11 mouse cellular contexts compared by ENCODE assay signal in the genomic region with DNA sequence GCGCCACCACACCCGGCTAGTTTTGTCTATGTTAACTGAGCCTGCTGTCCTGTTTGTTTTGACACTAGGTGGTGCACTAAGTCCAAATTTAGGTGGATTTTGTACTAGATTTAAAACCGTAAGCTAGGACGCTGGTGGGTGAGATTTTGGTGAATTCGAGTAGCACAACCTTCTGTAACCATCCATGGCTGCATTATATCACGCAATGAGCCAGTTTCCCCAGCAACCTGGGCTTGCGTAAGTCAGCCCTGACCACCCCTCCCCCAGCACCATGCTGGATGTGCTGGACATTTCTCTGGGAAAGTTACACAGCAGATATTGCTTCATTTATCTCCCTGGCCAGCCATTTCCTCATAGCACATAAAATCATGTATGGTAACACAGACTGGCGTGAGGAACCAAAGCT. TPM values are rescaled to one million over a fixed set of nuclear protein-coding genes. Genes with fewer than 3 reads are reported as not detected.
A peak's percentile ranks its signal among the peaks of the same experiment; 100 is the strongest.
DNase-seq lines count a peak whose midpoint lies in the region; ATAC-seq and TF ChIP-seq lines count a peak whose summit lies in the region.
"Had no signal": no experiment of that assay in that cellular context is flagged by ENCODE, and none has a peak within 500 bp of the region (broad histone marks: within the 10 kb centered on the region; RNA-seq: fewer than 3 reads in every experiment).

No protein-coding gene starts in this region.

- DNase-seq in heart, adult 2 months: no peak
- DNase-seq in A20 (ENCODE audit: low read depth, low spot score): peak; percentile 25
- DNase-seq in adrenal gland, postnatal 14 days: peak; percentile 78
- DNase-seq in lung, embryonic 14.5 days: peak; percentile 21
- DNase-seq in right cerebral cortex, postnatal 25 days: no peak
- no peak for DNase-seq in layer of hippocampus, postnatal 25 days (ENCODE audit: extremely low spot score in 1 of 2, low spot score in 1 of 2)
- DNase-seq in limb, embryonic 10.5 days (ENCODE audit: low spot score): no peak
- DNase-seq: heart, postnatal 36 days had no signal

- H3K9me3 ChIP-seq in heart, embryonic 11.5 days (replicated peaks; ENCODE audit: control insufficient read depth, low read length): no peaks in the 10 kb centered on the region; the same call in 1 of the 2 replicates
- H3K9me3 ChIP-seq in lung, embryonic 14.5 days (ENCODE audit: low read depth, low read length): no peaks in the 10 kb centered on the region
- H3K9me3 ChIP-seq in limb, embryonic 10.5 days (replicated peaks): no peaks in the 10 kb centered on the region
- H3K9me3 ChIP-seq: midbrain, embryonic 12.5 days; stomach, embryonic 15.5 days had no signal

- peak; percentile 35 for TF ChIP-seq CTCF in heart, adult 2 months (IDR thresholded peaks at IDR 0.05)
- TF ChIP-seq CTCF in lung, embryonic 14.5 days (IDR thresholded peaks at IDR 0.05; ENCODE audit: low read depth): no peak; the same call in 1 of the 2 replicates

- no peak for TF ChIP-seq EP300 in heart, adult 2 months (IDR thresholded peaks at IDR 0.05; ENCODE audit: insufficient read depth, low read depth, low read length)

- no peak overlapping the region for H3K4me2 ChIP-seq in heart, embryonic 11.5 days
- no peak overlapping the region for H3K4me2 ChIP-seq in lung, embryonic 14.5 days
- H3K4me2 ChIP-seq: midbrain, embryonic 12.5 days; stomach, embryonic 15.5 days had no signal

- H3K4me1 ChIP-seq in heart, adult 2 months (ENCODE audit: control insufficient read depth, insufficient read depth, low read length): no peaks in the 10 kb centered on the region
- no peaks in the 10 kb centered on the region for H3K4me1 ChIP-seq in heart, embryonic 11.5 days (ENCODE audit: control insufficient read depth, insufficient read depth, low read length)
- no peaks in the 10 kb centered on the region for H3K4me1 ChIP-seq in lung, embryonic 14.5 days (ENCODE audit: insufficient read depth)
- no peaks in the 10 kb centered on the region for H3K4me1 ChIP-seq in limb, embryonic 10.5 days
- H3K4me1 ChIP-seq: midbrain, embryonic 12.5 days; stomach, embryonic 15.5 days had no signal

- WGBS in heart, adult 2 months: 66% methylated on average over 8 of the region's 8 CpGs
- WGBS in heart, embryonic 11.5 days (ENCODE audit: insufficient replicate concordance): 70% methylated on average over 8 of the region's 8 CpGs
- WGBS in lung, embryonic 14.5 days: 71% methylated on average over 8 of the region's 8 CpGs
- 86% methylated on average over 8 of the region's 8 CpGs for WGBS in limb, embryonic 10.5 days

- no peaks in the 10 kb centered on the region for H3K79me2 ChIP-seq in heart, adult 2 months (replicated peaks; ENCODE audit: control insufficient read depth, insufficient read depth, low read length)

- TF ChIP-seq POLR2A in heart, adult 2 months (IDR thresholded peaks at IDR 0.05; ENCODE audit: insufficient read depth, low read depth, low read length): no peak

- intact Hi-C loops in heart, adult 2 months (cut with DNase I): no loop called here

- H3K27me3 ChIP-seq in heart, adult 2 months (ENCODE audit: control insufficient read depth, insufficient read depth, low read length): no peaks in the 10 kb centered on the region
- H3K27me3 ChIP-seq in heart, embryonic 11.5 days (ENCODE audit: control insufficient read depth, insufficient read depth, low read length): no peaks in the 10 kb centered on the region
- H3K27me3 ChIP-seq in lung, embryonic 14.5 days (ENCODE audit: insufficient read depth, low read length): no peaks in the 10 kb centered on the region
- H3K27me3 ChIP-seq in limb, embryonic 10.5 days (ENCODE audit: low read depth, poor library complexity, severe bottlenecking): no peaks in the 10 kb centered on the region
- H3K27me3 ChIP-seq: midbrain, embryonic 12.5 days; stomach, embryonic 15.5 days had no signal

- H3K36me3 ChIP-seq in heart, adult 2 months (ENCODE audit: control insufficient read depth, insufficient read depth, low read length): no peaks in the 10 kb centered on the region
- no peaks in the 10 kb centered on the region for H3K36me3 ChIP-seq in heart, embryonic 11.5 days (ENCODE audit: control insufficient read depth, insufficient read depth, low read length)
- no peaks in the 10 kb centered on the region for H3K36me3 ChIP-seq in lung, embryonic 14.5 days (ENCODE audit: insufficient read depth)
- H3K36me3 ChIP-seq in limb, embryonic 10.5 days: no peaks in the 10 kb centered on the region
- H3K36me3 ChIP-seq: midbrain, embryonic 12.5 days; stomach, embryonic 15.5 days had no signal

- no peak overlapping the region for H3K9ac ChIP-seq in heart, adult 2 months (ENCODE audit: low read depth, low read length)
- H3K9ac ChIP-seq in heart, embryonic 11.5 days (ENCODE audit: low read depth, low read length): no peak overlapping the region
- no peak overlapping the region for H3K9ac ChIP-seq in lung, embryonic 14.5 days
- H3K9ac ChIP-seq: midbrain, embryonic 12.5 days; stomach, embryonic 15.5 days had no signal

- no peak overlapping the region for H3K27ac ChIP-seq in heart, adult 2 months
- no peak overlapping the region for H3K27ac ChIP-seq in heart, embryonic 11.5 days (ENCODE audit: low read depth, low read length)
- no peak overlapping the region for H3K27ac ChIP-seq in lung, embryonic 14.5 days (ENCODE audit: low read depth)
- no peak overlapping the region for H3K27ac ChIP-seq in limb, embryonic 10.5 days
- H3K27ac ChIP-seq: midbrain, embryonic 12.5 days; stomach, embryonic 15.5 days had no signal

- no peak for ATAC-seq in heart, embryonic 11.5 days (replicated peaks; ENCODE audit: insufficient number of reproducible peaks, low FRiP score, low TSS enrichment)
- no peak for ATAC-seq in lung, embryonic 14.5 days (ENCODE audit: insufficient read depth)

- H3K4me3 ChIP-seq in heart, adult 2 months: no peak overlapping the region
- no peak overlapping the region for H3K4me3 ChIP-seq in heart, embryonic 11.5 days (ENCODE audit: low read depth, low read length)
- no peak overlapping the region for H3K4me3 ChIP-seq in lung, embryonic 14.5 days (ENCODE audit: low read depth, low read length)
- no peak overlapping the region for H3K4me3 ChIP-seq in limb, embryonic 10.5 days
- H3K4me3 ChIP-seq: midbrain, embryonic 12.5 days; stomach, embryonic 15.5 days had no signal

RNA-seq across cellular contexts. Expression of gene Slc35a3, which starts 24.7 kb away (rescaled TPM):
- 10 to 100 TPM; 10.7 to 11.2 TPM for total RNA-seq in heart, adult 2 months (2021)
- polyA plus RNA-seq in heart, adult 2 months (2012; rRNA removed): 5.7 and 10.2 TPM in 2 replicates
- polyA plus RNA-seq in heart, embryonic 11.5 days (2014; fragmentation: Nextera tagmentation; extraction: Ambion mirVana): 13.4 and 15.9 TPM in 2 replicates
- 24.7 and 30.0 TPM in 2 replicates for total RNA-seq in adrenal gland, postnatal 14 days (2021)
- 13.1 and 16.1 TPM in 2 replicates for polyA plus RNA-seq in lung, embryonic 14.5 days (2014; fragmentation: Nextera tagmentation; extraction: Ambion mirVana)
- 10 to 100 TPM; 14.6 to 16.5 TPM for total RNA-seq in layer of hippocampus, postnatal 25 days (2021)
- 8.5 and 11.1 TPM in 2 replicates for polyA plus RNA-seq in limb, embryonic 10.5 days (2016; fragmentation: Nextera tagmentation; extraction: Ambion mirVana)

RNA-seq across cellular contexts. Expression of gene Gm43191, which starts 56.3 kb away (rescaled TPM):
- 1 to 10 TPM in 1 of 2 experiments, under 1 TPM in 1; 0.78 to 1.5 TPM for total RNA-seq in heart, adult 2 months (2021)
- not detected in 2 replicates for polyA plus RNA-seq in heart, adult 2 months (2012; rRNA removed)
- polyA plus RNA-seq in heart, embryonic 11.5 days (2014; fragmentation: Nextera tagmentation; extraction: Ambion mirVana): not detected in 2 replicates
- total RNA-seq in adrenal gland, postnatal 14 days (2021): not detected in 2 replicates
- polyA plus RNA-seq in lung, embryonic 14.5 days (2014; fragmentation: Nextera tagmentation; extraction: Ambion mirVana): not detected in 2 replicates
- not detected for total RNA-seq in layer of hippocampus, postnatal 25 days (2021)
- not detected in 2 replicates for polyA plus RNA-seq in limb, embryonic 10.5 days (2016; fragmentation: Nextera tagmentation; extraction: Ambion mirVana)
- total RNA-seq: heart, postnatal 36 days had no signal
- polyA plus RNA-seq: midbrain, embryonic 12.5 days; stomach, embryonic 15.5 days had no signal

Comparison
In these comparisons a context has a peak if more than half of its experiments do, and no peak if none do; other contexts are left out.
1. DNase-seq: peak in A20 (single experiment), adrenal gland, postnatal 14 days (single experiment) and lung, embryonic 14.5 days (single experiment); none in heart, adult 2 months (0 of 2), right cerebral cortex, postnatal 25 days (single experiment), layer of hippocampus, postnatal 25 days (0 of 2) and limb, embryonic 10.5 days (single experiment).